Mouse (Mus musculus) cerebellum, adult 2 months (tissue): ENCODE measurements around the gene Edc3. TPM values are rescaled to one million over a fixed set of nuclear protein-coding genes. Genes with fewer than 3 reads are reported as not detected.

Experiments used
- DNase-seq, 2 experiments: peaks; one replicate each; pipeline ENCODE4 v3.0.0; 2021
- H3K27ac ChIP-seq: fragments of 200-500 bp; 2 replicates; pipeline ENCODE4 v1.5.1; 2012; ENCODE audit warnings: low read length, control low read depth, inconsistent platforms; ENCODE audit not compliant: insufficient read depth
- H3K27me3 ChIP-seq: fragments of 200-500 bp; 2 replicates; pipeline ENCODE4 v1.6.1; 2012; ENCODE audit warnings: inconsistent platforms, mild to moderate bottlenecking, low read length, moderate library complexity; ENCODE audit not compliant: control insufficient read depth, insufficient read depth
- H3K4me1 ChIP-seq: fragments of 200-500 bp; 2 replicates; pipeline ENCODE4 v1.6.1; 2011; ENCODE audit warnings: low read length; ENCODE audit not compliant: control insufficient read depth, insufficient read depth
- H3K4me3 ChIP-seq: fragments of 200-500 bp; replicated peaks from 2 replicates; pipeline ENCODE3; 2011; ENCODE audit warnings: mild to moderate bottlenecking, low read depth, low read length, control low read depth; ENCODE audit not compliant: insufficient read depth
- CTCF ChIP-seq: fragments of 200-500 bp; IDR thresholded peaks from 2 replicates; pipeline ENCODE4 v1.5.1; 2011; ENCODE audit warnings: low read depth, mild to moderate bottlenecking, control low read depth, low read length, moderate library complexity, borderline replicate concordance; ENCODE audit not compliant: insufficient read depth
- POLR2A ChIP-seq: fragments of 200-500 bp; IDR thresholded peaks from 2 replicates; pipeline ENCODE4 v1.6.1; 2011; ENCODE audit warnings: low read length, control low read depth, borderline replicate concordance; ENCODE audit not compliant: insufficient read depth
- WGBS: fragments of 180-500 bp; shearing (Covaris S2); methylation state at CpG from one replicate; pipeline ENCODE4 v1.1.7; 2018; 5-methylcytosine and 5-hydroxymethylcytosine counted together
- polyA plus RNA-seq: library from polyadenylated mRNA; depleted of rRNA; stranded (reverse); fragments of >200 nt; gene quantifications from 2 replicates; pipeline ENCODE4 v1.2.3, GENCODE M21; 2012

The Edc3 gene
- polyA plus RNA-seq, 1 experiment: 16.1 TPM

DNA sequence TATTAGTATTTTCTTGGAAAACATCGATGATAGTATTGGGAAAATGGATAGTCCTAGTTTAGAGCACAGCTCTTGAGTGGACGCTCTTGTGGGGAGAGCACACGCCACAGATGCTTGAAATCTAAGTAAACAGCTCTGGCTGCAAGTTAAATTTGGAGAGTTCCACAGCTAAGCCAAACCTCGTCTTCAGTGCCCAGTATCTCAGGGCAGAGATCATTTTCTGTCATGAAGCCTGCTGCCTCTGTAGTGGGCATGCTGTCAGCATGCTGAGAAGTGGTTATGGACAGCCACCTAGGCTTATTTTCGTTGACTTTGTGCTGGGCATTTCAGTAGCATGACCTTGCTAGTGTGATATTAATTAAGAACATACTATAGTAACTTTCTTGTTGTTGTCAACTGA lies 15.5 kb downstream of the Edc3 start:
- H3K4me3 ChIP-seq: no peak overlapping the region
- WGBS: 29% methylated on average over 5 of the region's 5 CpGs
- no peak for DNase-seq
- TF ChIP-seq CTCF: no peak
- TF ChIP-seq POLR2A: no peak
- H3K27ac ChIP-seq: 0 out of 2 replicates have a peak overlapping the region, but pooled peaks have one; percentile 3
- no peaks in the 10 kb centered on the region for H3K27me3 ChIP-seq
- peaks cover 4% of the 10 kb centered on the region; the same call in 1 of the 2 replicates for H3K4me1 ChIP-seq

DNA sequence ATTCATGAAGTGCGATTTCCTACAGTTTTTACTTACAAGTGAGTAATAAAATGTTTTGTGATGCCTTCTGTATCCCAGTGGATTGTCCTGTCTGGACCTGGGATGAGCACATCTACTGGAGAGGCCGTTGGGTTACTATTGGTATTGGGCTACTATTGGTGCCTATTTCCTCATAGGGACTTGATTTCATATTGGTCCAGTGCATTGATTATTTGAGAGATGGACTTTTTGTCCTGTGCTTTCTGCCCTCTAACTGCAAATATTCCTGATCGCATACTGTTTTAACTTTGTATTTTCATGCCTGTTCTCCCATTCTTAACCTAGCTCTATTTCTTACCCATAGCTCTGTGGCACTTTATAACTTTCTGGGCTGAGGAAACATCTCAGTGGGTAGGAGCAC lies 16.4 kb downstream of the Edc3 start:
- Histone ChIP-seq H3K4me1 (peaks cover 4% of the 10 kb centered on the region; the same call in 1 of the 2 replicates), H3K4me3 (no peak overlapping the region), H3K27ac (no peak overlapping the region), H3K27me3 (no peaks in the 10 kb centered on the region)
- no peak for TF ChIP-seq POLR2A
- TF ChIP-seq CTCF: no peak
- DNase-seq: no peak
- WGBS: 98% methylated on average over 3 of the region's 3 CpGs

GRCm38 (mm10) chr9:57728312-57728711 lies 20.0 kb downstream of the Edc3 start:
- Histone ChIP-seq H3K4me1 (peaks cover 4% of the 10 kb centered on the region; the same call in 1 of the 2 replicates), H3K4me3 (no peak overlapping the region), H3K27me3 (no peaks in the 10 kb centered on the region), H3K27ac (no peak overlapping the region)
- DNase-seq: peak; percentile 51 to 62
- TF ChIP-seq POLR2A (no peak), CTCF (peak; percentile 37; the same call in 1 of the 2 replicates)
- WGBS: 15% methylated on average over 1 of the region's 1 CpGs

DNA sequence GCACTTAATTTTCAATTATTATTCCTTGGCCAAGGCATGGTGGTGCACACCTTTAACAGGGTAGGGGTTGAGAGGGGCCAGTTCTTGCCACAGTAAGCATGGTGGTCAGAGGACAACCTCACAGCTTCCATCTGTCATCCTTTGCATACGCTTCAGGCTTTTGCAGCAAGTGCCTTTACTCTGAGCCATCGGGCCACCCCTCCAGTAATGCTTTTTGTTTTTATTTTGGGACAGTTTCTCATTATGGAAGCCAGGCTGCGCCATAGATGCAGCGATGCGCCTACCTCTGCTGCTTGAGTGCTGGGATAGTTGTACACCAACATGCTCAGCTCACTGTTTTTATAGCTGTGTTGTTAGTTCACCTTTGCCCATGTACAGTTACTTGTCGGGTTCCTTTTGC lies 25.3 kb downstream of the Edc3 start:
- TF ChIP-seq CTCF: no peak
- no peak for TF ChIP-seq POLR2A
- WGBS: 93% methylated on average over 6 of the region's 6 CpGs

DNA sequence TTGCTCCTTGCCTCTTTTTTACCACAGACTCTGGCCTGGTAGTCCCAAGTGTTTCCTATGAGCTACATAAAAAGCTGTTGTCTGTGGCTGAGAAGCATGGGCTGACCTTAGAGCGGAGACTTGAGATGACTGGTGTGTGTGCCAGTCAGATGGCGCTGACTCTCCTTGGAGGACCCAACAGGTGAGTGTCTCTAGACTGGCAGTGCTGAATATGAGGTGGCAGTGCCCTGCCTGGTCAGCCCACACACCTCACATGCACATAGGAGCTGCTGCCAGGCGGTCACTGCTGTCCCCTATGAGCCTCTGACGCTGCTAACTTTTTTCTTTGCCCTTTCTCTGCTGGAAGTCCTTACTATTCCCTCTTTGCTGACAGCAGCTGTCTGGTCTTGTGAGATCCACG lies 31.5 kb downstream of the Edc3 start:
- no peak for DNase-seq
- no peak overlapping the region for H3K4me3 ChIP-seq
- TF ChIP-seq CTCF (no peak), POLR2A (no peak)
- H3K27me3 ChIP-seq: no peaks in the 10 kb centered on the region
- peaks cover 7% of the 10 kb centered on the region for H3K4me1 ChIP-seq
- H3K27ac ChIP-seq: no peak overlapping the region
- 68% methylated on average over 5 of the region's 5 CpGs for whole genome bisulfite sequencing

More for the DNA sequence above, 25.3 kb downstream of the Edc3 start:
- H3K4me1 ChIP-seq: peaks cover 7% of the 10 kb centered on the region
- H3K27ac ChIP-seq: no peak overlapping the region
- no peak overlapping the region for H3K4me3 ChIP-seq
- no peaks in the 10 kb centered on the region for H3K27me3 ChIP-seq
- DNase-seq: no peak

DNA sequence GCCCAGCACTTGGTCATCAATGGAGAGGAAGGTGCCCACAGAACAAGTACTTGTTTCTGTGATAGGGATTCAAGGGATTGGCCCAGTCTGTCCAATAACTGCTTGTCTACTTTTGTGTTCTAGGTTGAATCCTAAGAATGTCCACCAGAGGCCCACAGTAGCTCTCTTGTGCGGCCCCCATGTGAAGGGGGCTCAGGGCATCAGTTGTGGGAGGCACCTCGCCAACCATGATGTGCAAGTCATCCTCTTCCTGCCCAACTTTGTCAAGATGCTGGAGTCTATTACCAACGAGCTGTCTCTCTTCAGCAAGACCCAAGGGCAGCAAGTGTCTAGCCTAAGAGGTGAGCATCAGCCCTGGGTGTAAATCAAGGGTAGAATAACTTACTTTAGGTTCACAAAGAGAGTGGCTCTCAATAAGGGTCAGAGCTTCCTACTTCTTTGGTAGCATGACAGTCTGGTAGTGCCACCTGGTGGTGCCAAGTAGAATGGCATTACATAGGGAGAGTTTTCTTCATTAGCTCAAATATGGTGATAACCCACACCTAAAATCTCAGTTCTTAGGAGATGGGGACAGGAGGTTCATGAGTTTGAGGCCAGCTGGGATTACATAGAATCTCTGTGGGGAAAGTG lies 36.2 kb downstream of the Edc3 start:
- Histone ChIP-seq H3K27ac (no peak overlapping the region), H3K27me3 (no peaks in the 10 kb centered on the region), H3K4me3 (no peak overlapping the region), H3K4me1 (peaks cover 14% of the 10 kb centered on the region)
- TF ChIP-seq POLR2A (no peak), CTCF (peak; percentile 62; the same call in 1 of the 2 replicates)
- peak; percentile 50 to 61 for DNase-seq
- WGBS: 60% methylated on average over 3 of the region's 3 CpGs

DNA sequence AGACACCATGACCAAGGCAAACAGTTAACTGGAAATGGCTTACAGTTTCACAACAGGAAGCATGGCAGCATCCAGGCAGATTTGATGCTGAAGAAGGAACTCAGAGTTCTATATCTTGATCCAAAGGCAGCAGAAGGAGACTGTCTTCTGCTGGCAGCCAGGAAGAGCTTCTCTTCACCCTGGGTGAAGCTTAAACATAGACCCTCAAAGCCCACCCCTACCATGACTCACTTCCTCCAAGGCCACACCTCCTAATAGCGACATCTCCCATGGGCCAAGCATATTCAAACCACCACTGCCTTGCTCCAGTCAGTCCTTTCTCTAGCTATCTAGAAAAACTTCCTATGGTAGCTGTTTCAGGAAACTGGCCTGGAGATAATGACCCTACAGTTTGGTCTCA lies 38.7 kb downstream of the Edc3 start:
- peaks cover 17% of the 10 kb centered on the region for H3K4me1 ChIP-seq
- H3K27ac ChIP-seq: no peak overlapping the region
- TF ChIP-seq CTCF (no peak), POLR2A (no peak)
- DNase-seq: no peak
- 72% methylated on average over 1 of the region's 1 CpGs for WGBS
- no peaks in the 10 kb centered on the region for H3K27me3 ChIP-seq
- H3K4me3 ChIP-seq: no peak overlapping the region

DNA sequence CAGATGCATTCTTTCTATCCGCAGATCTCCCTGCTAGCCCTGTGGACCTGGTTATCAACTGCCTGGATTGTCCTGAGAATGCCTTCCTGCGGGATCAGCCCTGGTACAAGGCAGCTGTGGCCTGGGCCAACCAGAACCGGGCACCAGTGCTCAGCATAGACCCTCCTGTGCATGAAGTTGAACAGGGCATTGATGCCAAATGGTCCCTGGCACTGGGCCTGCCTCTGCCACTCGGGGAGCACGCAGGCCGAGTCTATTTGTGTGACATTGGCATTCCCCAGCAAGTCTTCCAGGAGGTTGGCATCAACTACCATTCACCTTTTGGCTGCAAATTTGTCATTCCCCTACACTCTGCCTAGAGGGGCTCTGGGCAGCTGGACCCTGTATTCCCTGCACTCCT lies 39.8 kb downstream of the Edc3 start:
- Histone ChIP-seq H3K27me3 (no peaks in the 10 kb centered on the region), H3K4me3 (no peak overlapping the region), H3K27ac (no peak overlapping the region), H3K4me1 (peaks cover 17% of the 10 kb centered on the region)
- DNase-seq: peak; percentile 78 to 81
- TF ChIP-seq POLR2A (no peak), CTCF (no peak)
- 11% methylated on average over 6 of the region's 6 CpGs for WGBS
